Mouse (Mus musculus): ENCODE results near the gene Nhlrc2. TPM values are rescaled to one million over a fixed set of nuclear protein-coding genes. Genes with fewer than 3 reads are reported as not detected.

Nhlrc2 gene
- total and polyA plus RNA-seq, 3 experiments = 9.9 to 18.3 (median 12.6) TPM

DNA sequence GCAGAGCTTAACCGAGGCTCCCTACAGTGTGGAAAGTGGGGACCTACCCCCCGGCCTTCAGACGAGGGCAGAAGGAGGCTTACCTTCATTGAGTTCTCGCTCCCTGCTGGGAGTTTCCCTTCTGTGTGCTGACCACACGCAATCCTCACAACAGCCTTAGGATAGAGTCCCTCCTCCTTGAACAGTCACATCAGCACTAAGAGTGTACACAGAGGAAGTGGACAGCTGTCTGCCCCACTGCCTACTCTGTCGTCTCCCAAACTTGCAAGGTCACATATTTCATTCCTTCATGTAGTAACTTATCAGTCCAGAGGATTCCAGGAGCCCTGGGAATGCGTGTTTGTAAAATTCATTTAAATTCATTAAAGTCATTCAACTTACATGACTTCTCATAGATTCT is 52.7 kb downstream of the Nhlrc2 start:
- Histone ChIP-seq H3K4me2 (ENCODE audit: insufficient read depth, low read depth, poor library complexity, severe bottlenecking) (no peak overlapping the region), H3K27ac (ENCODE audit: insufficient read depth, low read depth) (no peak overlapping the region), H3K27me3 (replicated peaks) (no peaks in the 10 kb centered on the region), H3K4me3 (replicated peaks in 1 of 3; ENCODE audit: low read depth in 2 of 3, low read length in 2 of 3, poor library complexity in 1 of 3) (no peak overlapping the region), H3K79me2 (replicated peaks; ENCODE audit: control insufficient read depth, extremely low read depth, insufficient read depth, poor library complexity, severe bottlenecking) (no peaks in the 10 kb centered on the region), H3K36me3 (replicated peaks in 1 of 2; ENCODE audit: control insufficient read depth in 1 of 2, insufficient read depth in 1 of 2, low read length in 1 of 2) (peaks cover 21 to 49% of the 10 kb centered on the region in 2 experiments), H3K9me3 (replicated peaks; ENCODE audit: low read length) (no peaks in the 10 kb centered on the region), H3K9ac (ENCODE audit: insufficient read depth, low read depth) (no peak overlapping the region), H3K4me1 (ENCODE audit: control insufficient read depth in 1 of 2, insufficient read depth in 2 of 2) (peaks cover 0 to 2% of the 10 kb centered on the region in 2 experiments; a peak in 2 of 4 replicates)
- DNase-seq (ENCODE audit: extremely low read depth) = no peak
- TF ChIP-seq ETS1 (conservative IDR thresholded peaks at IDR 0.05; ENCODE audit: low read depth, low read length) (no peak), TBP (conservative IDR thresholded peaks at IDR 0.05; ENCODE audit: low read depth, low read length) (no peak), MXI1 (IDR thresholded peaks at IDR 0.05; ENCODE audit: low read depth, low read length) (no peak), MAZ (IDR thresholded peaks at IDR 0.05; ENCODE audit: low read depth, low read length) (no peak), HCFC1 (IDR thresholded peaks at IDR 0.05; ENCODE audit: low read depth, low read length) (no peak), JUN (IDR thresholded peaks at IDR 0.05; ENCODE audit: insufficient read depth, low read depth, low read length) (no peak), ZC3H11A (IDR thresholded peaks at IDR 0.05; ENCODE audit: low read depth, low read length) (no peak), GABPA (IDR thresholded peaks at IDR 0.05; ENCODE audit: insufficient replicate concordance, low read depth, low read length) (no peak), MEF2A (IDR thresholded peaks at IDR 0.05; ENCODE audit: borderline replicate concordance, low read depth, low read length) (no peak), SIN3A (IDR thresholded peaks at IDR 0.05; ENCODE audit: low read length) (no peak)
- dilution Hi-C loops (cut with MboI; ENCODE audit: extremely low pct_ligation_motif_present, extremely low pct_unique_long_range_greater_than_20kb, low sequenced_read_pairs) (no loop called here), in situ Hi-C loops (cut with MboI; ENCODE audit: low pct_ligation_motif_present, low pct_unique_long_range_greater_than_20kb, low sequenced_read_pairs) (no loop called here)

- no peak overlapping the region for H3K27ac ChIP-seq (ENCODE audit: insufficient read depth, low read depth)
- H3K4me3 ChIP-seq (replicated peaks in 1 of 3; ENCODE audit: low read depth in 2 of 3, low read length in 2 of 3, poor library complexity in 1 of 3) = no peak overlapping the region
- H3K79me2 ChIP-seq (replicated peaks; ENCODE audit: control insufficient read depth, extremely low read depth, insufficient read depth, poor library complexity, severe bottlenecking) = no peaks in the 10 kb centered on the region
- in situ Hi-C loops (cut with MboI; ENCODE audit: low pct_ligation_motif_present, low pct_unique_long_range_greater_than_20kb, low sequenced_read_pairs) = no loop called here
- H3K4me2 ChIP-seq (ENCODE audit: insufficient read depth, low read depth, poor library complexity, severe bottlenecking) = no peak overlapping the region
- H3K36me3 ChIP-seq (replicated peaks in 1 of 2; ENCODE audit: control insufficient read depth in 1 of 2, insufficient read depth in 1 of 2, low read length in 1 of 2) = peaks cover 15 to 39% of the 10 kb centered on the region in 2 experiments
- H3K9me3 ChIP-seq (replicated peaks; ENCODE audit: low read length) = no peaks in the 10 kb centered on the region
- no peaks in the 10 kb centered on the region for H3K27me3 ChIP-seq (replicated peaks)
- peaks cover 0 to 2% of the 10 kb centered on the region in 2 experiments; a peak in 2 of 4 replicates for H3K4me1 ChIP-seq (ENCODE audit: control insufficient read depth in 1 of 2, insufficient read depth in 2 of 2)
- dilution Hi-C loops (cut with MboI; ENCODE audit: extremely low pct_ligation_motif_present, extremely low pct_unique_long_range_greater_than_20kb, low sequenced_read_pairs) = no loop called here
- DNase-seq (ENCODE audit: extremely low read depth) = no peak
- no peak overlapping the region for H3K9ac ChIP-seq (ENCODE audit: insufficient read depth, low read depth)
- TF ChIP-seq MAX (IDR thresholded peaks at IDR 0.05; ENCODE audit: low read length) (no peak), KAT2A (IDR thresholded peaks at IDR 0.05; ENCODE audit: insufficient replicate concordance, low read length) (no peak), MAZ (IDR thresholded peaks at IDR 0.05; ENCODE audit: low read depth, low read length) (no peak), GABPA (IDR thresholded peaks at IDR 0.05; ENCODE audit: insufficient replicate concordance, low read depth, low read length) (no peak), ELF1 (IDR thresholded peaks at IDR 0.05; ENCODE audit: low read depth, low read length) (no peak), BHLHE40 (IDR thresholded peaks at IDR 0.05; ENCODE audit: low read depth, low read length) (no peak), CHD2 (IDR thresholded peaks at IDR 0.05; ENCODE audit: low read length) (no peak), CTCF (conservative IDR thresholded peaks at IDR 0.05 in 1 of 2, IDR thresholded peaks at IDR 0.05 in 1 of 2; ENCODE audit: low read depth in 2 of 2, low read length in 2 of 2) (no peak), SIN3A (IDR thresholded peaks at IDR 0.05; ENCODE audit: low read length) (no peak)
Observed at GRCm38 (mm10) chr19:56601901-56602347, 53.9 kb downstream of the Nhlrc2 start.
